Mouse (Mus musculus) CH12.LX (cell line): Measurements from ENCODE around the gene Myo5a. TPM values are rescaled to one million over a fixed set of nuclear protein-coding genes. Genes with fewer than 3 reads are reported as not detected.

Source experiments
- DNase-seq: peaks from one replicate; pipeline ENCODE4 v3.0.0-alpha.2; 2013; ENCODE audit errors: extremely low read depth
- H3K27ac ChIP-seq: 2 replicates; pipeline ENCODE4 v1.5.1; 2012; ENCODE audit warnings: low read depth, mild to moderate bottlenecking, control low read depth, moderate library complexity; ENCODE audit not compliant: insufficient read depth
- H3K27me3 ChIP-seq: replicated peaks from 2 replicates; pipeline ENCODE3; 2012; ENCODE audit warnings: inconsistent platforms
- H3K36me3 ChIP-seq, 2 experiments: replicated peaks in 1 of 2; 2 replicates each; pipeline versions ENCODE3 to v1.6.1; 2012; ENCODE audit warnings: inconsistent platforms in 1 of 2, low read length in 1 of 2, mild to moderate bottlenecking in 1 of 2, mixed read lengths in 1 of 2, moderate library complexity in 1 of 2; ENCODE audit not compliant: control insufficient read depth in 1 of 2, insufficient read depth in 1 of 2
- H3K4me1 ChIP-seq, 2 experiments: 2 replicates each; pipeline ENCODE4 v1.6.1; 2012; ENCODE audit warnings: inconsistent platforms in 1 of 2, moderate library complexity in 1 of 2; ENCODE audit not compliant: insufficient read depth in 2 of 2, control insufficient read depth in 1 of 2
- H3K4me2 ChIP-seq: 2 replicates; pipeline ENCODE4 v1.6.1; 2012; ENCODE audit warnings: low read depth, mild to moderate bottlenecking, control low read depth; ENCODE audit not compliant: poor library complexity, insufficient read depth, severe bottlenecking
- H3K4me3 ChIP-seq, 3 experiments: fragments of 150-350 bp in 1 of 3; sonication (generic) in 1 of 3; replicated peaks in 1 of 3; 2 replicates each; pipeline versions ENCODE3 to v1.5.1; 2011 to 2012; ENCODE audit warnings: low read depth in 2 of 3, low read length in 2 of 3, mild to moderate bottlenecking in 2 of 3, moderate library complexity in 2 of 3, control low read depth in 1 of 3, improper control_type of control experiment in 1 of 3, inconsistent platforms in 1 of 3, mixed read lengths in 1 of 3; ENCODE audit not compliant: poor library complexity in 1 of 3
- H3K79me2 ChIP-seq: replicated peaks from 2 replicates; pipeline ENCODE4 v1.6.1; 2012; ENCODE audit warnings: mild to moderate bottlenecking, moderate library complexity; ENCODE audit not compliant: control insufficient read depth, poor library complexity, insufficient read depth, severe bottlenecking; ENCODE audit errors: extremely low read depth
- H3K9ac ChIP-seq: 2 replicates; pipeline ENCODE4 v1.6.1; 2012; ENCODE audit warnings: low read depth, mild to moderate bottlenecking, control low read depth, moderate library complexity; ENCODE audit not compliant: insufficient read depth
- H3K9me3 ChIP-seq: replicated peaks from 2 replicates; pipeline ENCODE3; 2012; ENCODE audit warnings: low read length, inconsistent platforms, mixed read lengths
- BHLHE40 ChIP-seq: IDR thresholded peaks from 2 replicates; pipeline ENCODE4 v1.6.1; 2011; ENCODE audit warnings: mild to moderate bottlenecking, low read depth, low read length, improper control_type of control experiment
- CHD1 ChIP-seq: IDR thresholded peaks from 2 replicates; pipeline ENCODE4 v1.6.1; 2012; ENCODE audit warnings: low read depth, low read length, improper control_type of control experiment, inconsistent platforms
- CHD2 ChIP-seq: IDR thresholded peaks from 2 replicates; pipeline ENCODE4 v1.6.1; 2011; ENCODE audit warnings: low read length, improper control_type of control experiment
- CTCF ChIP-seq, 2 experiments: IDR thresholded peaks in 1 of 2; conservative IDR thresholded peaks in 1 of 2; 2 replicates each; pipeline ENCODE4 v1.5.1; 2011 to 2012; ENCODE audit warnings: low read depth in 2 of 2, low read length in 2 of 2, improper control_type of control experiment in 1 of 2, inconsistent platforms in 1 of 2, mild to moderate bottlenecking in 1 of 2, moderate library complexity in 1 of 2
- E2F4 ChIP-seq: IDR thresholded peaks from 2 replicates; pipeline ENCODE4 v1.6.1; 2011; ENCODE audit warnings: low read depth, low read length, improper control_type of control experiment; ENCODE audit not compliant: insufficient replicate concordance
- ELF1 ChIP-seq: IDR thresholded peaks from 2 replicates; pipeline ENCODE4 v1.6.1; 2014; ENCODE audit warnings: low read depth, mild to moderate bottlenecking, inconsistent platforms, low read length, improper control_type of control experiment
- EP300 ChIP-seq: IDR thresholded peaks from 2 replicates; pipeline ENCODE4 v1.6.1; 2011; ENCODE audit warnings: low read length, improper control_type of control experiment
- ETS1 ChIP-seq: conservative IDR thresholded peaks from 2 replicates; pipeline ENCODE4 v1.6.1; 2012; ENCODE audit warnings: low read depth, mild to moderate bottlenecking, inconsistent platforms, low read length, improper control_type of control experiment, moderate library complexity
- GABPA ChIP-seq: IDR thresholded peaks from 2 replicates; pipeline ENCODE4 v1.6.1; 2012; ENCODE audit warnings: low read depth, low read length, improper control_type of control experiment, inconsistent platforms; ENCODE audit not compliant: insufficient replicate concordance
- HCFC1 ChIP-seq: IDR thresholded peaks from 2 replicates; pipeline ENCODE4 v1.6.1; 2012; ENCODE audit warnings: low read depth, mild to moderate bottlenecking, inconsistent platforms, low read length, improper control_type of control experiment
- IRF4 ChIP-seq: IDR thresholded peaks from 2 replicates; pipeline ENCODE4 v1.6.1; 2014; ENCODE audit warnings: low read depth, mild to moderate bottlenecking, inconsistent platforms, low read length, improper control_type of control experiment
- JUN ChIP-seq: IDR thresholded peaks from 2 replicates; pipeline ENCODE4 v1.6.1; 2011; ENCODE audit warnings: low read depth, mild to moderate bottlenecking, low read length, improper control_type of control experiment, moderate library complexity; ENCODE audit not compliant: insufficient read depth
- JUND ChIP-seq: conservative IDR thresholded peaks from 2 replicates; pipeline ENCODE4 v1.6.1; 2011; ENCODE audit warnings: low read depth, low read length, improper control_type of control experiment
- KAT2A ChIP-seq: IDR thresholded peaks from 2 replicates; pipeline ENCODE4 v1.6.1; 2012; ENCODE audit warnings: low read length, improper control_type of control experiment, inconsistent platforms; ENCODE audit not compliant: insufficient replicate concordance
- MAFK ChIP-seq: IDR thresholded peaks from 2 replicates; pipeline ENCODE4 v1.6.1; 2011; ENCODE audit warnings: low read length, improper control_type of control experiment; ENCODE audit not compliant: insufficient replicate concordance
- MAX ChIP-seq: IDR thresholded peaks from 2 replicates; pipeline ENCODE4 v1.6.1; 2011; ENCODE audit warnings: low read length, improper control_type of control experiment
- MAZ ChIP-seq: IDR thresholded peaks from 2 replicates; pipeline ENCODE4 v1.6.1; 2012; ENCODE audit warnings: low read depth, mild to moderate bottlenecking, inconsistent platforms, low read length, improper control_type of control experiment, moderate library complexity
- MEF2A ChIP-seq: IDR thresholded peaks from 2 replicates; pipeline ENCODE4 v1.6.1; 2014; ENCODE audit warnings: low read depth, mild to moderate bottlenecking, inconsistent platforms, low read length, improper control_type of control experiment, borderline replicate concordance
- MXI1 ChIP-seq: IDR thresholded peaks from 2 replicates; pipeline ENCODE4 v1.6.1; 2011; ENCODE audit warnings: mild to moderate bottlenecking, low read depth, low read length, improper control_type of control experiment
- MYC ChIP-seq: IDR thresholded peaks from 2 replicates; pipeline ENCODE4 v1.6.1; 2011; ENCODE audit warnings: low read depth, mild to moderate bottlenecking, improper control_type of control experiment, low read length
- NELFE ChIP-seq: IDR thresholded peaks from 2 replicates; pipeline ENCODE4 v1.6.1; 2011; ENCODE audit warnings: low read depth, low read length, improper control_type of control experiment
- NRF1 ChIP-seq: IDR thresholded peaks from 2 replicates; pipeline ENCODE4 v1.6.1; 2014; ENCODE audit warnings: low read depth, mild to moderate bottlenecking, inconsistent platforms, low read length, improper control_type of control experiment, moderate library complexity
- PAX5 ChIP-seq: IDR thresholded peaks from 2 replicates; pipeline ENCODE4 v1.6.1; 2012; ENCODE audit warnings: low read length, inconsistent platforms, mixed read lengths
- POLR2A ChIP-seq: IDR thresholded peaks from 2 replicates; pipeline ENCODE4 v1.6.1; 2011; ENCODE audit warnings: low read depth, mild to moderate bottlenecking, improper control_type of control experiment, low read length
- POLR2AphosphoS2 ChIP-seq: IDR thresholded peaks from 2 replicates; pipeline ENCODE4 v1.6.1; 2011; ENCODE audit warnings: low read depth, low read length, improper control_type of control experiment
- RAD21 ChIP-seq: IDR thresholded peaks from 2 replicates; pipeline ENCODE4 v1.6.1; 2011; ENCODE audit warnings: low read depth, mild to moderate bottlenecking, low read length, improper control_type of control experiment, moderate library complexity
- RCOR1 ChIP-seq: conservative IDR thresholded peaks from 2 replicates; pipeline ENCODE4 v1.6.1; 2012; ENCODE audit warnings: low read depth, mild to moderate bottlenecking, inconsistent platforms, low read length, improper control_type of control experiment
- SIN3A ChIP-seq: IDR thresholded peaks from 2 replicates; pipeline ENCODE4 v1.6.1; 2012; ENCODE audit warnings: low read length, improper control_type of control experiment, inconsistent platforms
- SMC3 ChIP-seq: IDR thresholded peaks from 2 replicates; pipeline ENCODE4 v1.6.1; 2011; ENCODE audit warnings: low read depth, low read length, improper control_type of control experiment
- TBP ChIP-seq: conservative IDR thresholded peaks from 2 replicates; pipeline ENCODE4 v1.6.1; 2011; ENCODE audit warnings: low read depth, low read length, improper control_type of control experiment
- TCF12 ChIP-seq: IDR thresholded peaks from 2 replicates; pipeline ENCODE4 v1.6.1; 2014; ENCODE audit warnings: low read depth, mild to moderate bottlenecking, inconsistent platforms, low read length, improper control_type of control experiment
- UBTF ChIP-seq: IDR thresholded peaks from 2 replicates; pipeline ENCODE4 v1.6.1; 2012; ENCODE audit warnings: low read depth, mild to moderate bottlenecking, inconsistent platforms, low read length, improper control_type of control experiment, moderate library complexity
- USF1 ChIP-seq: IDR thresholded peaks from 2 replicates; pipeline ENCODE4 v1.6.1; 2014; ENCODE audit warnings: low read depth, mild to moderate bottlenecking, inconsistent platforms, low read length, improper control_type of control experiment
- USF2 ChIP-seq: conservative IDR thresholded peaks from 2 replicates; pipeline ENCODE4 v1.6.1; 2011; ENCODE audit warnings: low read depth, low read length, improper control_type of control experiment
- ZC3H11A ChIP-seq: IDR thresholded peaks from 2 replicates; pipeline ENCODE4 v1.6.1; 2012; ENCODE audit warnings: low read depth, mild to moderate bottlenecking, inconsistent platforms, low read length, improper control_type of control experiment
- ZKSCAN1 ChIP-seq: IDR thresholded peaks from 2 replicates; pipeline ENCODE4 v1.6.1; 2012; ENCODE audit warnings: low read depth, inconsistent platforms, low read length, improper control_type of control experiment, borderline replicate concordance
- ZMIZ1 ChIP-seq: IDR thresholded peaks from 2 replicates; pipeline ENCODE4 v1.6.1; 2012; ENCODE audit warnings: low read depth, mild to moderate bottlenecking, inconsistent platforms, low read length, improper control_type of control experiment
- ZNF384 ChIP-seq: IDR thresholded peaks from 2 replicates; pipeline ENCODE4 v1.6.1; 2012; ENCODE audit warnings: low read depth, low read length, improper control_type of control experiment, inconsistent platforms
- dilution Hi-C: fragments of 300-500 bp; cut with MboI; formaldehyde crosslinking; loops from 2 replicates; pipeline ENCODE4 v1.14.3; 2020; ENCODE audit warnings: low sequenced_read_pairs; ENCODE audit not compliant: extremely low pct_unique_long_range_greater_than_20kb, extremely low pct_ligation_motif_present
- in situ Hi-C: fragments of 300-500 bp; cut with MboI; formaldehyde crosslinking; loops from 3 replicates; pipeline ENCODE4 v1.14.3; 2019; ENCODE audit warnings: low sequenced_read_pairs, low pct_ligation_motif_present, low pct_unique_long_range_greater_than_20kb, mixed read lengths
- polyA plus RNA-seq: library from polyadenylated mRNA; unstranded; fragments of >175 nt; gene quantifications from 2 replicates; pipeline ENCODE4 v1.2.1, GENCODE M21; 2012; ENCODE audit warnings: low read depth; ENCODE audit not compliant: insufficient read length
- total RNA-seq, 2 experiments: library from RNA; depleted of rRNA; stranded (reverse); fragments of 300-350 nt in 1 of 2; fragments of >200 nt in 1 of 2; gene quantifications; 2 replicates each; pipeline ENCODE4 v1.2.3; 2012 to 2014

Gene Myo5a
- total and polyA plus RNA-seq, 3 experiments: 55.0 to 107 (median 66.6) TPM

GRCm38 (mm10) chr9:75071029-75071705, 352 bp downstream of the Myo5a start:
- in situ Hi-C loops: no loop called here
- peaks cover 41% of the 10 kb centered on the region for H3K79me2 ChIP-seq
- H3K27ac ChIP-seq: peak overlapping the region; percentile 87
- H3K9ac ChIP-seq: peak overlapping the region; percentile 81
- peaks cover 6 to 47% of the 10 kb centered on the region in 2 experiments for H3K4me1 ChIP-seq
- dilution Hi-C loops: no loop called here
- H3K4me2 ChIP-seq: peak overlapping the region; percentile 41
- no peaks in the 10 kb centered on the region for H3K27me3 ChIP-seq
- H3K36me3 ChIP-seq: no peaks in the 10 kb centered on the region
- peak; percentile 69 for DNase-seq
- no peaks in the 10 kb centered on the region for H3K9me3 ChIP-seq
- peak overlapping the region; percentile 76 to 99 (median 80) for H3K4me3 ChIP-seq
- TF ChIP-seq IRF4 (no peak), ZMIZ1 (peak; percentile 67), TCF12 (peak; percentile 50), ETS1 (no peak), UBTF (peak; percentile 32; the same call in 1 of the 2 replicates), BHLHE40 (peak; percentile 24; the same call in 1 of the 2 replicates), NELFE (peak; percentile 91), MAX (peak; percentile 82; the same call in 1 of the 2 replicates), POLR2A (peak; percentile 90), RAD21 (peak; percentile 26), CHD2 (no peak), MXI1 (peak; percentile 81), CHD1 (no peak), MYC (peak; percentile 81), USF1 (no peak), NRF1 (no peak), HCFC1 (no peak; the same call in 1 of the 2 replicates), POLR2AphosphoS2 (no peak), MAZ (no peak), MAFK (no peak), JUN (no peak), USF2 (no peak), ZC3H11A (no peak), MEF2A (no peak; the same call in 1 of the 2 replicates), CTCF (conservative IDR thresholded peaks at IDR 0.05 in 1 of 2, IDR thresholded peaks at IDR 0.05 in 1 of 2; ENCODE audit: low read depth in 2 of 2, low read length in 2 of 2) (peak in 1 of 2 experiments; percentile 35; a peak in 1 of 4 replicates), ZKSCAN1 (no peak), SIN3A (no peak), JUND (no peak), RCOR1 (no peak), PAX5 (no peak), GABPA (no peak), ZNF384 (no peak), KAT2A (no peak), EP300 (no peak), SMC3 (no peak), E2F4 (no peak), ELF1 (no peak), TBP (peak; percentile 48; the same call in 1 of the 2 replicates)
